Mouse (Mus musculus) spleen, adult 10 weeks (tissue): ENCODE data around the gene Chchd2. TPM values are rescaled to one million over a fixed set of nuclear protein-coding genes. Genes with fewer than 3 reads are reported as not detected.

Experiments
- polyA plus RNA-seq: library from polyadenylated mRNA; stranded (reverse); fragments of 350-450 nt; fragmentation: Illumina TruSeq; extraction: RNeasy Lipid Tissue Mini Kit (QIAGEN cat#74804); gene quantifications from one replicate; pipeline ENCODE4 v1.2.3, GENCODE M21; 2015; ENCODE audit warnings: low replicate concordance; ENCODE audit not compliant: insufficient read depth

Gene Chchd2
- polyA plus RNA-seq: 196 TPM

GRCm38 (mm10) chr5:129886911-129887636, at the start of gene Chchd2:
Chchd2 (minus strand) TSS chr5:129887470.

GRCm38 (mm10) chr5:129908242-129908965, 21.1 kb upstream of the Chchd2 start, which contains the start of gene Nupr1l:
Nupr1l (plus strand) TSS chr5:129908540.

GRCm38 (mm10) chr5:129898449-129898848, 11.2 kb upstream of the Chchd2 start, which contains the start of gene Phkg1:
Phkg1 (minus strand) TSS chr5:129898549.

GRCm38 (mm10) chr5:129895198-129896088, 8.2 kb upstream of the Chchd2 start, which contains the start of gene Zbed5:
Zbed5 (plus strand) TSS chr5:129895723.

GRCm38 (mm10) chr5:129846752-129847557, 40.3 kb downstream of the Chchd2 start, which contains the start of gene Sumf2:
Sumf2 (plus strand) TSS chr5:129846986.

Other genes with a start within 250 kb of the Chchd2 start
- gene Zfp11, start 217.4 kb downstream of the Chchd2 start, polyA plus RNA-seq: 2.3 TPM
- gene Sept14, start 179.0 kb downstream of the Chchd2 start, polyA plus RNA-seq: not detected
- gene Mrps17, start 172.0 kb downstream of the Chchd2 start, polyA plus RNA-seq: 62.6 TPM
- gene Nipsnap2, start 162.4 kb downstream of the Chchd2 start, polyA plus RNA-seq: 36.1 TPM
- 10.8 TPM for gene Psph, start 100.0 kb downstream of the Chchd2 start, polyA plus RNA-seq
- 8.8 TPM for gene Sumf2, start 40.5 kb downstream of the Chchd2 start, polyA plus RNA-seq
- gene Zbed5, start 8.3 kb upstream of the Chchd2 start, polyA plus RNA-seq: 2.1 TPM
- gene Phkg1, start 11.1 kb upstream of the Chchd2 start, polyA plus RNA-seq: 0.26 TPM
- 3.7 TPM for gene Nupr1l, start 21.1 kb upstream of the Chchd2 start, polyA plus RNA-seq
- gene Vkorc1l1, start 54.5 kb upstream of the Chchd2 start, polyA plus RNA-seq: 36.4 TPM
- gene Gusb, start 115.6 kb upstream of the Chchd2 start, polyA plus RNA-seq: 91.2 TPM
- 8.8 TPM for gene Asl, start 141.8 kb upstream of the Chchd2 start, polyA plus RNA-seq
- 34.2 TPM for gene Crcp, start 141.8 kb upstream of the Chchd2 start, polyA plus RNA-seq
- gene Tpst1, start 185.9 kb upstream of the Chchd2 start, polyA plus RNA-seq: 40.1 TPM